Mouse (Mus musculus) cortical plate, adult 2 months (tissue): ENCODE data around the gene 6820408C15Rik. TPM values are rescaled to one million over a fixed set of nuclear protein-coding genes. Genes with fewer than 3 reads are reported as not detected.

ENCODE experiments used
- H3K27ac ChIP-seq: fragments of 200-500 bp; 2 replicates; pipeline ENCODE4 v1.5.1; 2012; ENCODE audit warnings: low read length, control low read depth, inconsistent platforms; ENCODE audit not compliant: insufficient read depth
- H3K4me1 ChIP-seq: fragments of 200-500 bp; 2 replicates; pipeline ENCODE4 v1.6.1; 2011; ENCODE audit warnings: low read length; ENCODE audit not compliant: control insufficient read depth, insufficient read depth
- H3K4me3 ChIP-seq: fragments of 200-500 bp; 2 replicates; pipeline ENCODE4 v1.5.1; 2011; ENCODE audit warnings: mild to moderate bottlenecking, low read length, control low read depth; ENCODE audit not compliant: insufficient read depth
- CTCF ChIP-seq: fragments of 200-500 bp; IDR thresholded peaks from 2 replicates; pipeline ENCODE4 v1.5.1; 2011; ENCODE audit warnings: mild to moderate bottlenecking, control low read depth, low read length; ENCODE audit not compliant: insufficient read depth; ENCODE audit errors: extremely low read depth
- POLR2A ChIP-seq: fragments of 200-500 bp; IDR thresholded peaks from 2 replicates; pipeline ENCODE4 v1.6.1; 2011; ENCODE audit warnings: mild to moderate bottlenecking, low read length, control low read depth; ENCODE audit not compliant: insufficient read depth; ENCODE audit errors: extremely low read depth
- polyA plus RNA-seq: library from polyadenylated mRNA; depleted of rRNA; stranded (reverse); fragments of >200 nt; gene quantifications from 2 replicates; pipeline ENCODE4 v1.2.3, GENCODE M21; 2012

Gene 6820408C15Rik
- polyA plus RNA-seq, 1 experiment = 3.7 TPM

GRCm38 (mm10) chr2:152452101-152452781, 36.9 kb downstream of the 6820408C15Rik start:
- H3K4me1 ChIP-seq = no peaks in the 10 kb centered on the region
- no peak overlapping the region for H3K4me3 ChIP-seq
- no peak overlapping the region for H3K27ac ChIP-seq
- TF ChIP-seq CTCF (no peak), POLR2A (no peak)

DNA sequence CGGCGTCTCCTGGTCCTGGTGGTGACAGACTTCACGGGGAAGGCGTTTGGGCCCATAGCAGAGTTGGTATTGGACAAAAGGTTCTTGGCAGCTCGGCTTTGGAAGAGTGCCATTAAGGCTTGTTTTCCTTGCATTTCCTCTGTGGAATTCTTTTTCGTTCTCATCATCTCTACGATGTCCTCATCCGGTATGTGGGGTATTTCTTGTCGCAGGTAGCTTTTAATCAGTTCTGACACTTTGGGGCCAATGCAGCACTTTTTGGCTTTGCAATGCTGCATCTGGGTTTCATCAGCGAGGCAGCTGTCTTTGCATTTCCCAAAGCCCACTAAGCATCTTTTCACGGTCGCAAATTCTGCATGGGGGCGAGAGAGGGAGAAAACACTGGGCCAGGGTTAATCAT, 43.9 kb downstream of the 6820408C15Rik start:
- H3K4me3 ChIP-seq = no peak overlapping the region
- H3K27ac ChIP-seq = no peak overlapping the region
- no peaks in the 10 kb centered on the region for H3K4me1 ChIP-seq
- TF ChIP-seq POLR2A (no peak), CTCF (no peak)

GRCm38 (mm10) chr2:152464570-152465150, 49.3 kb downstream of the 6820408C15Rik start, which contains the start of gene Defb23:
TSS of gene Defb23 (minus strand) at chr2:152464620.
- H3K4me1 ChIP-seq = no peaks in the 10 kb centered on the region
- TF ChIP-seq POLR2A = no peak
- no peak for TF ChIP-seq CTCF
- H3K27ac ChIP-seq = no peak within 1 kb of the TSS
- H3K4me3 ChIP-seq = no peak within 1 kb of the TSS

DNA sequence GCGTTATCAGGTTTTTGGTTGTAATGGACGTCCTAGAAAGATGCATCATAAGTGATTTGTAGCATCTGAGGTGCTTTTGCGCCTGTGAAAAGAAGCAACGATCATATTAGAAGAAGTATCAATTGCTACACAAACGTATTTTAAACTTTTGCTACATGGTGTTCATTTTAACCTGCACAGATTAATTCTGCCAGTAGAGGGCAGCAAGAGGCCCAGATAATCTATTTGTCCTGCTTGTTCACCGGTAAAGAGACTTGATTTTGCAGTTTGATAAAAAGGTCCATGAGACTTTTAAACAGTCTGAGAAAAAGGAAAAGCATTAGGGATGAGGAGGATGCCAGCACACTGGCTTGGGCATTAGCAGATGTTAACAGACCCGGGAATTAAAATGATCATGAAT, 55.6 kb downstream of the 6820408C15Rik start:
- no peaks in the 10 kb centered on the region for H3K4me1 ChIP-seq
- H3K27ac ChIP-seq = no peak overlapping the region
- TF ChIP-seq CTCF = peak; percentile 28; the same call in 1 of the 2 replicates
- no peak for TF ChIP-seq POLR2A
- H3K4me3 ChIP-seq = no peak overlapping the region

GRCm38 (mm10) chr2:152472434-152472833, 57.0 kb downstream of the 6820408C15Rik start:
- no peak for TF ChIP-seq POLR2A
- 0 out of 2 replicates have a peak, but pooled peaks have one; percentile 1 for TF ChIP-seq CTCF
- Histone ChIP-seq H3K27ac (no peak overlapping the region), H3K4me3 (no peak overlapping the region), H3K4me1 (no peaks in the 10 kb centered on the region)

DNA sequence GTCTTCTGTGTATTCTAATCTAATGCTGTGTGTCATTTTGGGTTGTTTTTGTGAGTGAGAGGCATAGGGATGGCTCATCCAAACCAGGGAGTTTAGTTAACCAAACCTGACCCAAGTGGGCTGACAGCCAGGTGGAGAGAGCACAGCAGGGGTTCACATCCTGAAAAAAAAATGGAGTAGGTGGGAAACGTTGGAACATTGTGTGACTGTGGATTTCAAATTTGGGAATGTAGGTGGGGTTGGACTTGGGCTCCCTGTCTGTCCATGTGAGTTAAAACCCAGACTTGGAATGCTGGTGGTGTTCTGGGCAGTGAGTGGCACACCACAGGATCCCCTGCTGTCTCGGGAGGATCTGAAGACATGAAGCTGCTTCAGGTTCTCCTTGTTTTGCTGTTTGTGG, 61.4 kb downstream of the 6820408C15Rik start, which contains the start of gene Defb20:
TSS of gene Defb20 (plus strand) at position 301 of the 400 bp plus-strand sequence.
- no peak for TF ChIP-seq POLR2A
- no peak for TF ChIP-seq CTCF
- H3K27ac ChIP-seq = no peak within 1 kb of the TSS
- H3K4me3 ChIP-seq = no peak within 1 kb of the TSS
- no peaks in the 10 kb centered on the region for H3K4me1 ChIP-seq

- Histone ChIP-seq H3K4me1 (no peaks in the 10 kb centered on the region), H3K27ac (no peak overlapping the region), H3K4me3 (no peak overlapping the region)
- TF ChIP-seq CTCF = no peak
- no peak for TF ChIP-seq POLR2A
Measured at GRCm38 (mm10) chr2:152480881-152481280, 65.5 kb downstream of the 6820408C15Rik start.

DNA sequence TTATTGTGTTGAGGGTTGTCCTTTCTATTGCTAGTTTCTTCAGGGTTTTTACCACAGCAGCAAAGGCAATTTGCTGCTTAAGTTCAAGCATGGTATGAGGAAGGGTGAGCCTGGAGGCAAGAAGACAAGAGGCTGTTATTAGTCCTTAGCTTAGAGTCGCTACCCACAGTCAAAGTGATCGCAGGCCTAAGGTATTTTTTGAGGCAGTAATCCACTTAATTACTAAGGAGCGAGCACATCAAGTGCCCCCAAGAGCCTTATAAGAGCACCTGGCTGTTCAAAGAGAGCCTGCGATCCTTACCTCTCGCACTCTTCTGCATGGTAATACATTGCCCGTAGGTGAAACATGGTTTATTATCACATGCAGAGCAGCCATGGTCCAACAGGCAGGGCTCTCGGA, 66.3 kb downstream of the 6820408C15Rik start:
- no peak for TF ChIP-seq POLR2A
- TF ChIP-seq CTCF = no peak
- Histone ChIP-seq H3K4me3 (no peak overlapping the region), H3K27ac (no peak overlapping the region), H3K4me1 (no peaks in the 10 kb centered on the region)

GRCm38 (mm10) chr2:152487024-152487423, 71.6 kb downstream of the 6820408C15Rik start:
- Histone ChIP-seq H3K4me1 (no peaks in the 10 kb centered on the region), H3K27ac (no peak overlapping the region), H3K4me3 (no peak overlapping the region)
- TF ChIP-seq CTCF = 0 out of 2 replicates have a peak, but pooled peaks have one; percentile 16
- no peak for TF ChIP-seq POLR2A

DNA sequence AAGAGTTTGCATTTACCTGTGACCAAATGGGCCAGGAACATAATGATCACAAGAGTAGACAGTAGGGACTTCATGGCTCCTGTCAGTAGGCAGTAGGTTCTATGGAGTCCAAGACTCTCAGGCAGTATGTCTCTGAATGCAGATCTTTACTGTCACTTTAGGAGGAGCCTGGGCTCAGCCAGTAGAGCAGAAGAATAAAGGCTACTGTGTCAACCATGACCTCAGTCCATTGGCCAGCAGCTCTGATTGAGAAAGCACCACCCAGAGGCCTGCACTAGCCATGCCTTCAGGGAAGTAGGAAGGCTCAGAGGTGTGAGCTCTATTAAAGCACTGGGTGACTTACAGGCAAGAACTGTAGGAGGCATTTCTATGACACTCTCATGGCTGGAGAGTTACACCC, 74.7 kb downstream of the 6820408C15Rik start, which contains the start of gene Defb22:
TSS of gene Defb22 (minus strand) at position 101 of the 400 bp plus-strand sequence.
- Histone ChIP-seq H3K4me1 (no peaks in the 10 kb centered on the region), H3K4me3 (no peak within 1 kb of the TSS), H3K27ac (no peak within 1 kb of the TSS)
- no peak for TF ChIP-seq CTCF
- no peak for TF ChIP-seq POLR2A
